Mouse (Mus musculus) ES-E14 (cell line): Measurements from ENCODE around the gene Gbf1.

Source experiments
- CHD2 ChIP-seq: IDR thresholded peaks from 2 replicates; pipeline ENCODE4 v1.6.1; 2014; ENCODE audit warnings: mild to moderate bottlenecking, low read depth, low read length, inconsistent platforms
- HCFC1 ChIP-seq: IDR thresholded peaks from 2 replicates; pipeline ENCODE4 v1.6.1; 2012; ENCODE audit warnings: low read length, inconsistent platforms, borderline replicate concordance; ENCODE audit not compliant: insufficient read depth
- MAFK ChIP-seq: IDR thresholded peaks from 2 replicates; pipeline ENCODE4 v1.6.1; 2014; ENCODE audit warnings: mild to moderate bottlenecking, low read depth, low read length, inconsistent platforms; ENCODE audit not compliant: insufficient read depth
- ZC3H11A ChIP-seq: IDR thresholded peaks from 2 replicates; pipeline ENCODE4 v1.6.1; 2012; ENCODE audit warnings: low read depth, mild to moderate bottlenecking, inconsistent platforms, low read length, borderline replicate concordance
- ZNF384 ChIP-seq: IDR thresholded peaks from 2 replicates; pipeline ENCODE4 v1.6.1; 2012; ENCODE audit warnings: low read depth, low read length, inconsistent platforms

- TF ChIP-seq ZNF384 (no peak), MAFK (no peak), ZC3H11A (no peak), HCFC1 (no peak), CHD2 (no peak)
These were observed 90.1 kb downstream of the Gbf1 start for GRCm38 (mm10) chr19:46242416-46242815.
